Mouse (Mus musculus) adrenal gland, postnatal 10 days (tissue): Measurements from ENCODE around the gene D630039A03Rik. TPM values are rescaled to one million over a fixed set of nuclear protein-coding genes. Genes with fewer than 3 reads are reported as not detected.
A peak's percentile ranks its signal among the peaks of the same experiment; 100 is the strongest.
"Not testable (repeated sequence)": the region's sequence is repeated elsewhere in the genome, so short reads cannot be mapped to it uniquely, and the experiment has no call there.

Source experiments
- DNase-seq: peaks from one replicate; pipeline ENCODE4 v3.0.0; 2021; ENCODE audit warnings: mixed read lengths
- total RNA-seq, 2 experiments: library from RNA; stranded (reverse); gene quantifications; 2 replicates each; pipeline ENCODE4 v1.2.3; 2021

D630039A03Rik gene
- total RNA-seq, 2 experiments from 2014 or later = 6.3 to 6.7 TPM

- no peak for DNase-seq
Measured at GRCm38 (mm10) chr4:57927464-57928205, 11.5 kb upstream of the D630039A03Rik start.

DNA sequence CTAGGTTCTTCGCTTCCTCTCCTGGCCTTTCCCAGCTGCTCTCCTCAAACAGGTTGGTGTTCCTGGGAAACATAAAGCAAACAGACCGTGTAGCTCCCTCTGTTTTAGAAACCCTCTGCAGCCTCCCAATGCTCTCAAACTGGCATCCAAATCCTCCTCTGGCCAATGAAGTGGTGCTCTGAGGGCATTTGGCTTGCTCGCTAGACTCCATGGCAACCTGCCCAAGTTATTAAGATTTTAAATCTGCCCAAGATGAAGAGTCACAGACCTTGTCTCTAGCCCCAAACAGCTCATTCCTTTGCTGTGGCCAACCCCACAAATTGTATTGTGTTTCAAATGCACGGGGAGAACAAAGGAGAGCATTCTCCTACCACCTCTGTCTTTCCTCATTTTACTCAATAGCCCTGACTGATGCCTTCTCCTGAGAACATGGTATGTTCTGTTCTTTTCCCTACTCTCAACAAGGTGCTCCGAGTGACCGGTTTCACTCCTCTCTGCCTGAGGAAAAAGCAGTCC is 8.5 kb upstream of the D630039A03Rik start:
- no peak for DNase-seq

GRCm38 (mm10) chr4:57922171-57922570 is 6.1 kb upstream of the D630039A03Rik start:
- peak; percentile 42 for DNase-seq

- no peak for DNase-seq
Measured at GRCm38 (mm10) chr4:57920522-57920921, 4.4 kb upstream of the D630039A03Rik start.

DNA sequence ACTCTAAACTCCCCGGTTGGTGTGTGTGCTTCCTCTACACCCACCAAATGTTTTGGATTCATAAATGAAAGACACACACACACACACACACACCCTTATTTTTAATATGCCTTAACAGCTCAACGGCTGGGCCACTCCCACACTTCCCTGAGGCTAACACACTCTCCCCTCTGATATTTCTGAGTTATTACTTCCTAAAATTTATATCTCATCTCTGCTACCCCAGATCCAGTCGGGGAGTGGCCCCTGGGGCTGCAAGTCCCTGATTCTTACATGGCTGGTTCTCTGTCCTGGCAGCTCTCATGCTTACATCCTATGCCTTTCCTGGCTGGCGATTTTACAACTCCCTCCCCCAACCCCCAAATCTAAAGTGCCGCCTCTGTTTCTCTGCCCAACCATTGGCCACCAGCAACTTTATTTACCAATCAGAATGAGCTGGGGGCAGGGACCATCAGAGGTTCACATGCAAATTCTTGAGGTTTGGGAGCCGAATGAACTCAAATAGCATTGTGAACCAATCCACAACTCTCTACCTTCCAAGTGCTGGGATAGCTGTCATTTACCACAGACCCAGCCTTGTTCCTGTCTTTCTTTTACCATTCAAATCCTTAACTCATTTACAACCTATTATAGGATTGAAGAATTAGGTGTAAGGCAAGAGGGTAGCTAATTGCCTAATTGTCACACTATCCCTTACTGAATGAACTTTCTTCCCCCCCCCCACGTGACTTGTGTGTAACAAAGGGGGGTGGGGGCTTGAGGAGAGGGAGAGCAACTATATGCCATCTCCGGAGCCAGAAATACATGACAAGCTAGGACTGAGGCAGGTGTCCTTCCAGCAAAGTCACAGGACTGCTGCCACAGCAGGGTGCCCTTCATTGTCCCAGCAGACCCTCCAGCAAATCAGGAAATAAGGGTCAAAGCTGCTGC is 3.7 kb upstream of the D630039A03Rik start:
- DNase-seq = no peak

DNA sequence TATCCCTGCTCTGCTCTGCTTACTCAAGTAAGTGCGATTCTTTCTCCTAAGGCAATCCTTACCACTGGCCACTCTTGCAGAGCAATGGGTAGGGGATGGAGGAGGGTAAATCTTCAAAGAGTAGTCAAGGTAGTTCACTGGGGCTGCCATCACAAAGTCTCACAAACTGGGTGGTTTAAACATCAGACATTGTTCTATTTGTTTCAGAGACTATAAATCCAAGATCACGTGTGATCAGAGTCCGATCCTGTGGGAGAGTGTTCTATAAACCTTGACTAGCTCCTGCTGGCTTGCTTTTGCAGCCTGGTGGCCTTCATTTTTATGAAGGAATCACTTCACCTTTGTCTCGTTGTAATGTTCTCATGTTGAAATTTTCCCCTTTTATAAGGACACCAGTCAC is 614 bp upstream of the D630039A03Rik start:
- no peak for DNase-seq

- peak; percentile 59 for DNase-seq
Measured at GRCm38 (mm10) chr4:57915216-57915965, 706 bp downstream of the D630039A03Rik start.

DNA sequence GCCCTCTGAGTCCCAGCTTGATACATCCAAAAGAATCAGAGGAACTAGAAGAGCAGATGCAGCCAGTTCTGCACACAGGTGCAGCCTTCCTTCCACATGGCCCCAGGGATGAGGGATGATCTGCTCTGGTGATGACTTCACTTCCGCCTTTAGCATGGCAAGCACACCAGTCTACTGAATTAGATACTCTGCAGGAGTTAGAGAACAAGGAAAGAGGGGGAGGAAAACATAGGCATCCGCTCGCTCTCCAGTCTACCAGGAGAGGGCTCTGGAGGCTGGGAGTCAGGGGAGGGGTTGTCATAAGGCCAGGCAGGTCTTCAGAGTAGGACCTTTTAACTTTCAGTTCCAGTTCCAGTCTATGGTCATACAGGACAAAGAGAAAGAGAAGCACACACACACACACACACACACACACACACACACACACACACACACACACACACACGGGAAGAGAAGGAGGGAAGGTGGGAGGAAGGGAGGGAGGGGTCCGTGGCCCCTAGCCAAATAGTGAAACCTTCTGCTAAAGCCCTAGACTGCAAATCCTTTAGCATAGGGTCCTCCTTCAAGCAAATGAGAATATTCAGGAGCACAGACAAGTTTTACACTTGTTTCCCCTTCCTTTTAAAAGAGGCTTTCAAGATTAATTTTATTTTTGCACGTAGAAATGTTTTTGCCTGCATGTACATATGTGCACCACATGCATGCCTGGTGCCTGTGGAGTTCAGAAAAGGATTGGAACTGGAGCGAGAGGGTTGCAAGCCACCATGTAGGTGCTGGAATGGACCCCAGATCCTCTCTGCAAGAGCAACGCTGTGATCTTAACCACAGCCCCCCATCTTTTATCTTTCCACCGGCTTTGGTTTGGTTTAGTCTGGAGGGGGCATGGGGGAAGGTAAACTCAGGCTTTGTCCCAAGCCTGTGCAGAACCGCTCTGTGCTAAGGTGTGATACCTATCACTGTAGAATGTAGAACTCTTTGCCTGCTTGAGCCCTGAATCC is 1.6 kb downstream of the D630039A03Rik start:
- DNase-seq = peak; percentile 29

- no peak for DNase-seq
Measured at GRCm38 (mm10) chr4:57913021-57913420, 3.1 kb downstream of the D630039A03Rik start.

GRCm38 (mm10) chr4:57908860-57909259 is 7.2 kb downstream of the D630039A03Rik start:
- no peak for DNase-seq

DNA sequence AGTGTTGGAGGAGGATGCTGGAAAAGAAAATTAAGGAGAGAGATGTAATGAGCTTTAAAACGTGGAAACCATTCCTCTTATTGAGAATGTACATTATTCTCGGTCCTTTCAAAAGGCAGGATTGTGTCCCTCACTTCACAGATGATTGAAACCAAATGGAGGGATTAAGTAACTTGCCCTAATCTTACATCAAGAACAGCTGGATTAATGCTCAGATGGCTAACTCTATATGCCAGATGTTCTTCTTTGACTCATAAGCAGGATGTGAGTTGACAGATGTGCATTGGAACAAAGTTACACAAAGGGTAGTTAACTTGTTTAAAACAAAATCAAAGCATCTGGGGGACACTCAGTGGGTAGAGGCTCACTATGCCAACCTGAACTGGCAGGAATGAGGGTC is 9.4 kb downstream of the D630039A03Rik start:
- no peak for DNase-seq

DNA sequence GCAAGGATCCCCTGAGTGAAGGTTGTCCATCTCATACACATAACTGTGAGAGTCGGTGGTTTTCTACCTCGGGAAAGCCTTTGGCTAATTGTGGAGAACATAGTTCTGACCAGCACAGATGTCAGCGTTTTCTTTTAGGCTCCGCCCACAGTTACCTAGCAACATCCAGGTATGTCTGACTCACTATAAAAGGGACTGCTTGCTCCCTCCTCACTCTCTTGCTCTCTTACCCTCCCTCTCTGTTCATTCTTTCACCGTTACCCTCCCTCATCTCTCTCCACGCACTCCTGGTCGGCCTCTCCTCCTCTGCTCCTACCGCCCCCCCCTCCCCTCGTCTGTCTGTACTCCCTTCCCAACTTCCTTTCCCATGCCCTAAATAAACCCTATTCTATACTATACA is 11.5 kb downstream of the D630039A03Rik start:
- DNase-seq = no peak

DNA sequence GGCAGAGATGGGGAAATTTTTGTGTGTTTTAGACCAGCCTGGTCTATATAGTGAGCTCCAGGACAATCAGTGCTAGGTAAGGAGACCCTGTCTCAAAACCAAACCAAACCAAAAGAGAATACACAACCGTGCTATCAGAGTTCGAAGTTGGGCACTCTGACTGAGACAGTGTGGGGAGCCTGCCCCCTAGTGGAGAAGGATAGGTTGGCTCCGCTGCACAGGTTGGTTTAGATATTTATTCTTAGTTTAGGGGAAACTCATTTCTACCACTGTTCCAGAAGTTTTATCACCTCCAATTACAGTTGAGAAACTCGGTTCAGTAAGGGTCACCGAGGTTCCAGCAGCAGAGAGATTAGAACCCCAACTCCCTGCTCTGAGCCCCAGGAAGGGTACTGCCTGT is 11.9 kb downstream of the D630039A03Rik start:
- peak; percentile 83 for DNase-seq

DNA sequence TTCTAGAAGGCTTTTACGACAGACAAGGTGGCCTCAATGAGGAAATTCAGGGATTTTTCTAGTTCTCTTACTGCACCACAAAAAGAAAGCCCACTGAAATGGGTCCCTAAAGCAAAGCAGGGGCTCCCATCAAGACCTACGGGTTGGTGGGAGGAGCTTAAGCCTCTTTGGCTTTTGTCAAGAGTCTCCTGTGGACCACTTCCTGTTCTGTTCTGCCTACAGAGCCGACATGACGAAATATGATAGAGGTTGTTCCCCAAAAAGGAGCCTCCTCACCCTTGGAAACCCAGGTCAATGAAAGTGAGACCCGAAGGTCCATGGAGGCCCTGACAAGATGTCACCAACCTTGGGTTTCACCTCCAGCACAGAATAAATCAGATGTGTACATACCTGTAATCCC is 13.5 kb downstream of the D630039A03Rik start:
- DNase-seq = no peak

- DNase-seq = peak; percentile 69
Measured at GRCm38 (mm10) chr4:57901210-57901609, 14.9 kb downstream of the D630039A03Rik start.

GRCm38 (mm10) chr4:57896631-57897030 is 19.5 kb downstream of the D630039A03Rik start:
- DNase-seq = no peak

- no peak for DNase-seq
Measured at GRCm38 (mm10) chr4:57895902-57896301, 20.2 kb downstream of the D630039A03Rik start.

- no peak for DNase-seq
Measured at GRCm38 (mm10) chr4:57895140-57895539, 21.0 kb downstream of the D630039A03Rik start.

- no peak for DNase-seq
Measured at GRCm38 (mm10) chr4:57892001-57892586, 24.0 kb downstream of the D630039A03Rik start.

GRCm38 (mm10) chr4:57889773-57890172 is 26.3 kb downstream of the D630039A03Rik start:
- DNase-seq = peak; percentile 24

- DNase-seq = not testable (repeated sequence)
Measured at GRCm38 (mm10) chr4:57888978-57889377, 27.1 kb downstream of the D630039A03Rik start.
